Mouse (Mus musculus) cortical plate, adult 2 months (tissue): ENCODE results near the gene Adk. TPM values are rescaled to one million over a fixed set of nuclear protein-coding genes. Genes with fewer than 3 reads are reported as not detected.

ENCODE experiments used
- H3K27ac ChIP-seq: fragments of 200-500 bp; 2 replicates; pipeline ENCODE4 v1.5.1; 2012; ENCODE audit warnings: low read length, control low read depth, inconsistent platforms; ENCODE audit not compliant: insufficient read depth
- H3K4me1 ChIP-seq: fragments of 200-500 bp; 2 replicates; pipeline ENCODE4 v1.6.1; 2011; ENCODE audit warnings: low read length; ENCODE audit not compliant: control insufficient read depth, insufficient read depth
- H3K4me3 ChIP-seq: fragments of 200-500 bp; 2 replicates; pipeline ENCODE4 v1.5.1; 2011; ENCODE audit warnings: mild to moderate bottlenecking, low read length, control low read depth; ENCODE audit not compliant: insufficient read depth
- CTCF ChIP-seq: fragments of 200-500 bp; IDR thresholded peaks from 2 replicates; pipeline ENCODE4 v1.5.1; 2011; ENCODE audit warnings: mild to moderate bottlenecking, control low read depth, low read length; ENCODE audit not compliant: insufficient read depth; ENCODE audit errors: extremely low read depth
- POLR2A ChIP-seq: fragments of 200-500 bp; IDR thresholded peaks from 2 replicates; pipeline ENCODE4 v1.6.1; 2011; ENCODE audit warnings: mild to moderate bottlenecking, low read length, control low read depth; ENCODE audit not compliant: insufficient read depth; ENCODE audit errors: extremely low read depth
- polyA plus RNA-seq: library from polyadenylated mRNA; depleted of rRNA; stranded (reverse); fragments of >200 nt; gene quantifications from 2 replicates; pipeline ENCODE4 v1.2.3, GENCODE M21; 2012

Adk gene
- polyA plus RNA-seq, 1 experiment: 65.2 TPM

- no peak overlapping the region for H3K4me3 ChIP-seq
- H3K27ac ChIP-seq: no peak overlapping the region
- H3K4me1 ChIP-seq: no peaks in the 10 kb centered on the region
- TF ChIP-seq CTCF (no peak), POLR2A (no peak)
These were observed 347.1 kb downstream of the Adk start for GRCm38 (mm10) chr14:21399506-21399905.

GRCm38 (mm10) chr14:21402157-21402601, 349.8 kb downstream of the Adk start:
- Histone ChIP-seq H3K4me1 (no peaks in the 10 kb centered on the region), H3K4me3 (no peak overlapping the region), H3K27ac (no peak overlapping the region)
- TF ChIP-seq POLR2A: no peak

GRCm38 (mm10) chr14:21402621-21403405, 350.4 kb downstream of the Adk start:
- Histone ChIP-seq H3K27ac (no peak overlapping the region), H3K4me1 (no peaks in the 10 kb centered on the region), H3K4me3 (no peak overlapping the region)
- TF ChIP-seq POLR2A (no peak), CTCF (no peak)

GRCm38 (mm10) chr14:21406946-21407345, 354.6 kb downstream of the Adk start:
- H3K4me3 ChIP-seq: no peak overlapping the region
- TF ChIP-seq POLR2A: no peak
- no peak for TF ChIP-seq CTCF
- no peaks in the 10 kb centered on the region for H3K4me1 ChIP-seq
- no peak overlapping the region for H3K27ac ChIP-seq

GRCm38 (mm10) chr14:21408846-21409245, 356.5 kb downstream of the Adk start:
- H3K27ac ChIP-seq: no peak overlapping the region
- H3K4me3 ChIP-seq: no peak overlapping the region
- H3K4me1 ChIP-seq: no peaks in the 10 kb centered on the region
- TF ChIP-seq CTCF (no peak), POLR2A (no peak)

GRCm38 (mm10) chr14:21410769-21411477, 358.5 kb downstream of the Adk start:
- no peak overlapping the region for H3K4me3 ChIP-seq
- no peaks in the 10 kb centered on the region for H3K4me1 ChIP-seq
- TF ChIP-seq POLR2A (no peak), CTCF (no peak)
- H3K27ac ChIP-seq: no peak overlapping the region

GRCm38 (mm10) chr14:21411524-21411923, 359.1 kb downstream of the Adk start:
- Histone ChIP-seq H3K27ac (no peak overlapping the region), H3K4me1 (no peaks in the 10 kb centered on the region), H3K4me3 (no peak overlapping the region)
- TF ChIP-seq CTCF (no peak), POLR2A (no peak)

GRCm38 (mm10) chr14:21418332-21418731, 366.0 kb downstream of the Adk start:
- Histone ChIP-seq H3K27ac (no peak overlapping the region), H3K4me3 (no peak overlapping the region), H3K4me1 (no peaks in the 10 kb centered on the region)
- TF ChIP-seq POLR2A: no peak
- TF ChIP-seq CTCF: no peak

GRCm38 (mm10) chr14:21427369-21427768, 375.0 kb downstream of the Adk start:
- Histone ChIP-seq H3K4me3 (no peak overlapping the region), H3K27ac (no peak overlapping the region), H3K4me1 (no peaks in the 10 kb centered on the region; the same call in 1 of the 2 replicates)
- TF ChIP-seq POLR2A (no peak), CTCF (no peak)

GRCm38 (mm10) chr14:21433415-21433814, 381.0 kb downstream of the Adk start:
- TF ChIP-seq POLR2A (no peak), CTCF (no peak)
- Histone ChIP-seq H3K4me1 (no peaks in the 10 kb centered on the region), H3K27ac (no peak overlapping the region), H3K4me3 (no peak overlapping the region)
